Mouse (Mus musculus) midbrain, embryonic 11.5 days (tissue): Measurements from ENCODE around the gene F13a1. TPM values are rescaled to one million over a fixed set of nuclear protein-coding genes. Genes with fewer than 3 reads are reported as not detected.

Experiments
- ATAC-seq: fragments of 200-750 bp; cut with Nextera tagmentation; 2 replicates; pipeline ENCODE4 v1.8.0; 2017; ENCODE audit warnings: moderate TSS enrichment, moderate library complexity; ENCODE audit not compliant: low FRiP score
- DNase-seq: peaks from one replicate; pipeline ENCODE4 v3.0.0; 2015; ENCODE audit warnings: low spot score; ENCODE audit errors: missing footprints
- H3K27ac ChIP-seq: fragments of 300-500 bp; sonication (generic); 2 replicates; pipeline ENCODE4 v1.5.1; 2014; ENCODE audit warnings: low read depth, low read length
- H3K27me3 ChIP-seq: fragments of 300-500 bp; sonication (generic); 2 replicates; pipeline ENCODE4 v1.6.1; 2014; ENCODE audit warnings: mild to moderate bottlenecking, low read length, moderate library complexity, mixed read lengths; ENCODE audit not compliant: control insufficient read depth, insufficient read depth
- H3K36me3 ChIP-seq: fragments of 300-500 bp; sonication (generic); 2 replicates; pipeline ENCODE4 v1.6.1; 2014; ENCODE audit warnings: mild to moderate bottlenecking, low read length, moderate library complexity, mixed read lengths; ENCODE audit not compliant: control insufficient read depth, insufficient read depth
- H3K4me1 ChIP-seq: fragments of 300-500 bp; sonication (generic); 2 replicates; pipeline ENCODE4 v1.6.1; 2014; ENCODE audit warnings: low read length; ENCODE audit not compliant: control insufficient read depth, insufficient read depth
- H3K4me2 ChIP-seq: fragments of 300-500 bp; sonication (generic); 2 replicates; pipeline ENCODE4 v1.6.1; 2014; ENCODE audit warnings: mild to moderate bottlenecking, moderate library complexity
- H3K4me3 ChIP-seq: fragments of 300-500 bp; sonication (generic); 2 replicates; pipeline ENCODE4 v1.5.1; 2014; ENCODE audit warnings: low read depth, low read length
- H3K9ac ChIP-seq: fragments of 300-500 bp; sonication (generic); 2 replicates; pipeline ENCODE4 v1.6.1; 2014; ENCODE audit warnings: low read length
- H3K9me3 ChIP-seq: fragments of 300-500 bp; sonication (generic); 2 replicates; pipeline ENCODE4 v1.6.1; 2016; ENCODE audit warnings: low read length; ENCODE audit not compliant: control insufficient read depth
- WGBS: fragments of 180-500 bp; shearing (Covaris S2); extraction: QIAGEN DNeasy Blood & Tissue Kit; methylation state at CpG from one replicate; pipeline ENCODE4 v1.1.7; 2014; 5-methylcytosine and 5-hydroxymethylcytosine counted together
- polyA plus RNA-seq: library from polyadenylated mRNA; unstranded; fragments of >200 nt; fragmentation: Nextera tagmentation; extraction: Ambion mirVana; gene quantifications from 2 replicates; pipeline ENCODE4 v1.2.1, GENCODE M21; 2014

The F13a1 gene
- polyA plus RNA-seq, 1 experiment from 2014 or later, result 13.5 TPM

DNA sequence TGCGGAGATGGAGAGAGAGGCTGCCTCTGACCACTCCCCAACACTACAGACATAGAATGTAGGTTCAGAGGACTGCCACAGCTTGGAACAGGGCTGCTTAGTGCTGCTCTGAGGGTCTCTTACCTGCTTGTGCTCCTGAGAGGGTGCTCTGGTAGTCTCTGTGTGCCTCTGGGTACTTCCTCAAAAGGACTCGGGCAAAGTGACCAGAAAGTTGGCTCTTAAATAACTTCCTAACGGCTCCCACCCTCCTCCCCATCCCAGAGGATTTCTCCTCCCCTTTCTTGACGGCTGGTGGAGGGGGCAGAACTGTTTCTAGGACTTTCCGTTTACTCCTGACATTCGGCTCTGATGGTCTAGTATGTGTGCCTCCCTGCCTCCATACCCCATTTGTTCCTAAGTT is 1.0 kb downstream of the F13a1 start:
- Histone ChIP-seq H3K27me3 (no peaks in the 10 kb centered on the region), H3K9me3 (peaks cover 1% of the 10 kb centered on the region; the same call in 1 of the 2 replicates), H3K36me3 (no peaks in the 10 kb centered on the region), H3K9ac (no peak overlapping the region), H3K4me3 (no peak overlapping the region), H3K27ac (no peak overlapping the region), H3K4me1 (no peaks in the 10 kb centered on the region), H3K4me2 (no peak overlapping the region)
- no peak for DNase-seq
- 81% methylated on average over 6 of the region's 6 CpGs for WGBS
- no peak for ATAC-seq

GRCm38 (mm10) chr13:37045005-37045404 is 5.0 kb downstream of the F13a1 start:
- no peak overlapping the region for H3K27ac ChIP-seq
- H3K4me1 ChIP-seq, result no peaks in the 10 kb centered on the region
- DNase-seq (no peak), ATAC-seq (no peak)
- H3K9ac ChIP-seq, result no peak overlapping the region
- peaks cover 3% of the 10 kb centered on the region; the same call in 1 of the 2 replicates for H3K9me3 ChIP-seq
- H3K4me2 ChIP-seq, result no peak overlapping the region
- H3K36me3 ChIP-seq, result no peaks in the 10 kb centered on the region
- 86% methylated on average over 3 of the region's 3 CpGs for WGBS
- H3K27me3 ChIP-seq, result no peaks in the 10 kb centered on the region
- H3K4me3 ChIP-seq, result no peak overlapping the region

DNA sequence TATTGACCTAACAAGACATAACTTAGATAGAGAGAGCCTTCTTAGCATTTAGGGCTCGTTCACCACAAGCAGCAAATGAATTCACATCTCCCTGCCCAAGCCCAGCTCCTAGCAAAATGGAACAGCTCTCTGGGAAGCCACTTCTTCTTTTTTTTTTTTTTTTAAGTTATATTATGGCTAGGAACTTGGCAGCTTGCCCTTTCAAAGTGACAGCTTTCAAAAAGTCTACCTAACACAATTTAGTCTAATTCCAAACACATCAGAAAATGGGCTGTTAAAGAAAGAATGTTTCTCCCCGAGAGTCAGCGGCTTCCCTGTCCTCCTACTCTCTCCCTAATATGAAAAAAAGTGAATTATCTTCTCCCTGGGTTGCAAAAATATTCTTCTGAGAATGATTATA is 15.3 kb downstream of the F13a1 start:
- Histone ChIP-seq H3K9ac (no peak overlapping the region), H3K4me3 (no peak overlapping the region), H3K4me2 (no peak overlapping the region), H3K27me3 (no peaks in the 10 kb centered on the region), H3K36me3 (no peaks in the 10 kb centered on the region), H3K9me3 (no peaks in the 10 kb centered on the region), H3K4me1 (no peaks in the 10 kb centered on the region), H3K27ac (no peak overlapping the region)
- DNase-seq, result no peak
- 81% methylated on average over 3 of the region's 3 CpGs for WGBS
- ATAC-seq, result no peak

- H3K9ac ChIP-seq, result no peak overlapping the region
- no peaks in the 10 kb centered on the region for H3K27me3 ChIP-seq
- no peak overlapping the region for H3K27ac ChIP-seq
- H3K4me2 ChIP-seq, result no peak overlapping the region
- H3K4me1 ChIP-seq, result no peaks in the 10 kb centered on the region
- no peak for ATAC-seq
- no peaks in the 10 kb centered on the region for H3K36me3 ChIP-seq
- WGBS, result 25% methylated on average over 4 of the region's 4 CpGs
- H3K4me3 ChIP-seq, result no peak overlapping the region
- no peak for DNase-seq
- H3K9me3 ChIP-seq, result no peaks in the 10 kb centered on the region
Measured at GRCm38 (mm10) chr13:37025996-37026579, 24.0 kb downstream of the F13a1 start.

GRCm38 (mm10) chr13:37021575-37021974 is 28.5 kb downstream of the F13a1 start:
- Histone ChIP-seq H3K9me3 (no peaks in the 10 kb centered on the region), H3K27ac (no peak overlapping the region), H3K9ac (no peak overlapping the region), H3K36me3 (no peaks in the 10 kb centered on the region), H3K4me1 (no peaks in the 10 kb centered on the region), H3K27me3 (no peaks in the 10 kb centered on the region), H3K4me2 (no peak overlapping the region), H3K4me3 (no peak overlapping the region)
- WGBS, result 84% methylated on average over 2 of the region's 2 CpGs
- DNase-seq (no peak), ATAC-seq (no peak)

- H3K27me3 ChIP-seq, result no peaks in the 10 kb centered on the region
- H3K36me3 ChIP-seq, result no peaks in the 10 kb centered on the region
- no peaks in the 10 kb centered on the region for H3K9me3 ChIP-seq
- H3K27ac ChIP-seq, result no peak overlapping the region
- H3K9ac ChIP-seq, result no peak overlapping the region
- no peak overlapping the region for H3K4me3 ChIP-seq
- H3K4me1 ChIP-seq, result no peaks in the 10 kb centered on the region
- no peak overlapping the region for H3K4me2 ChIP-seq
- ATAC-seq, result no peak
- DNase-seq, result no peak
- 92% methylated on average over 5 of the region's 5 CpGs for WGBS
Measured at GRCm38 (mm10) chr13:37010771-37011170, 39.3 kb downstream of the F13a1 start.

GRCm38 (mm10) chr13:37006224-37006623 is 43.8 kb downstream of the F13a1 start:
- no peaks in the 10 kb centered on the region for H3K4me1 ChIP-seq
- no peak overlapping the region for H3K4me2 ChIP-seq
- H3K27me3 ChIP-seq, result no peaks in the 10 kb centered on the region
- no peak overlapping the region for H3K4me3 ChIP-seq
- no peaks in the 10 kb centered on the region for H3K36me3 ChIP-seq
- DNase-seq, result no peak
- no peak overlapping the region for H3K27ac ChIP-seq
- no peak for ATAC-seq
- H3K9ac ChIP-seq, result no peak overlapping the region
- H3K9me3 ChIP-seq, result no peaks in the 10 kb centered on the region

DNA sequence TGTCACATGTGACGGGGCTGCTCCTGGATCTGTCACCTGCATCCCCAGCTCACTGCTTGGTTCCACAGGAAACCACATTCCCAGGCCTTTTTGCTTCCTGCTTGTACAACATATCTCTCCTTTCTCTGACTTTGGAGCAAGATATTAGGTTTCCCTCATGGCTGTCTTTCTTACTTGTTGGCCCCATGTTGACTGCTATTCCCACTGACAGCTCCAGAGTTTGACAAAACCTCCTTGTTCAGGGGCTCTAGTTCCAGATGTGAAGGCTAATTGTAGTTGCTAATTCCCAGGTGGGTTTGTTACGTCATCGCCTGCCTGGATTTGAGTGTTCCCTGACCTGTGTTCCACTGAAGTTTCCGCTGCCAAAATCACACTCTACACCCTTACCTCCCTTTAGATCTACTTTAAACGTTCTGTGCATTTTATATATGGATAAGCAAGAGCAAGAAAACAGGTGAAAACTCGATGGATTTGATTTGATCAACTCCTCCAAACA is 50.8 kb downstream of the F13a1 start:
- H3K36me3 ChIP-seq, result no peaks in the 10 kb centered on the region
- H3K4me1 ChIP-seq, result no peaks in the 10 kb centered on the region
- no peak overlapping the region for H3K27ac ChIP-seq
- no peak for DNase-seq
- H3K9ac ChIP-seq, result no peak overlapping the region
- no peak overlapping the region for H3K4me2 ChIP-seq
- H3K4me3 ChIP-seq, result no peak overlapping the region
- no peaks in the 10 kb centered on the region for H3K27me3 ChIP-seq
- WGBS, result 81% methylated on average over 6 of the region's 6 CpGs
- ATAC-seq, result no peak
- H3K9me3 ChIP-seq, result no peaks in the 10 kb centered on the region

DNA sequence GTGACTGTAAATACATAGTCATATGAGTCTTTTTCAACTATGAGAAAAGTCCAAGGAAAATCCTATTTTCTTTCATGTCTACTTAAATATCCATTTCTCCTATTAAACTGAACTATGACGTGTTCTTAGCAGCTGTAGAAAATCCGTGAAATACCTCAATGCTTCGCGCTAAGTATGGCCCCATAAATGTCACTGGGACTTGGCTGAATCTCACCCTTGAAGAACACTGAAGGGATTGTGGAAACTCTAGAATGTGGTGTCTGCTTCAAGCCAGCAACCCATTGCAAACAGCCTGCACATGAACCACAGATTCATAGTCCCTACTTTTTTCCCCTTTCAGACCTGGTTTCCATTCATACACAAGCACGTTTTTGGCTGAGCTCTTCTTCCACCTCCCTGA is 56.5 kb downstream of the F13a1 start:
- Histone ChIP-seq H3K9ac (no peak overlapping the region), H3K27ac (no peak overlapping the region), H3K4me1 (no peaks in the 10 kb centered on the region), H3K4me2 (no peak overlapping the region), H3K9me3 (no peaks in the 10 kb centered on the region), H3K27me3 (no peaks in the 10 kb centered on the region), H3K36me3 (no peaks in the 10 kb centered on the region), H3K4me3 (no peak overlapping the region)
- DNase-seq, result no peak
- no peak for ATAC-seq
- WGBS, result 92% methylated on average over 5 of the region's 5 CpGs
